Mouse (Mus musculus): Measurements from ENCODE around the gene Tgds. TPM values are rescaled to one million over a fixed set of nuclear protein-coding genes. Genes with fewer than 3 reads are reported as not detected.

Gene Tgds
- total and polyA plus RNA-seq, 3 experiments = 6.5 to 29.9 (median 12.2) TPM

DNA sequence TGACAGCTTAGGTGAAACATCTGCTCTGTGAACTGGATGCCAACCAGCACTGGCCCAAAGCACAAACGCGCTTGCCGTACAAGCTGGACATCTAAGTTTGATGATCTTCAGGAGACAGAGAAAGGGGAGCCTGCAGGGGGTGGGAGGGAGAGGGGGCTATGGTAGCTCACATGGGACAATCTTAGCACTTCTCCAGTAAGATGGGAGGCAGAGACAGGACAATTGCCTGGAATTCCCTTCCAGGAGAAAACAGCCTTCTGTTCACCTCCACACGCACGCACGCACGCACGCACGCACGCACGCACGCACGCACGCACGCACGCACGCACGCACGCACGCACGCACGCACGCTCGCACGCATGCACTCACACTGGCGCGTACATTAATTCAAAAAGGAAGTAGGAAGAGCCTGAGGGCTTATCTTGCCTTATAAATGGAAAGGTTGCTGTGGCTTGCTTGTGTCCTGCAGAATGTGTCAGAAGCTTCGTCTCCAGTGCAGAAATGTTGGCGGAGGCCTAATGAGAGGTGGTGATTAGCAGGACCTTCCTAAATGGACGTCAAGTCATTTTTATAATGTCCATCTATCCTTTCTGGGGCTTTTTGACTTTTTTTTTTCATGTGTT lies 42.6 kb upstream of the Tgds start:
- no peak for TF ChIP-seq GATA2 (IDR thresholded peaks at IDR 0.05; ENCODE audit: borderline replicate concordance, low read depth, low read length)
- no peak for TF ChIP-seq CTCF (IDR thresholded peaks at IDR 0.05; ENCODE audit: low read depth, low read length)
- no peak for TF ChIP-seq TAL1 (conservative IDR thresholded peaks at IDR 0.05; ENCODE audit: low read depth, low read length)
- no peak for TF ChIP-seq POLR2AphosphoS5 (IDR thresholded peaks at IDR 0.05; ENCODE audit: insufficient replicate concordance, low read depth, low read length)
- TF ChIP-seq GATA1 (IDR thresholded peaks at IDR 0.05; ENCODE audit: borderline replicate concordance, low read length) = no peak
- Histone ChIP-seq H3K4me3 (ENCODE audit: low read depth, low read length) (no peak overlapping the region), H3K27me3 (ENCODE audit: insufficient read depth, low read length) (no peaks in the 10 kb centered on the region), H3K4me1 (ENCODE audit: insufficient read depth, low read depth, low read length) (peaks cover 27% of the 10 kb centered on the region), H3K9me3 (replicated peaks) (no peaks in the 10 kb centered on the region), H3K36me3 (replicated peaks) (peaks cover under 1% of the 10 kb centered on the region)
- ATAC-seq (ENCODE audit: extremely low read depth, insufficient number of reproducible peaks, low FRiP score, poor library complexity, severe bottlenecking) (no peak), DNase-seq (ENCODE audit: low spot score) (no peak)

DNA sequence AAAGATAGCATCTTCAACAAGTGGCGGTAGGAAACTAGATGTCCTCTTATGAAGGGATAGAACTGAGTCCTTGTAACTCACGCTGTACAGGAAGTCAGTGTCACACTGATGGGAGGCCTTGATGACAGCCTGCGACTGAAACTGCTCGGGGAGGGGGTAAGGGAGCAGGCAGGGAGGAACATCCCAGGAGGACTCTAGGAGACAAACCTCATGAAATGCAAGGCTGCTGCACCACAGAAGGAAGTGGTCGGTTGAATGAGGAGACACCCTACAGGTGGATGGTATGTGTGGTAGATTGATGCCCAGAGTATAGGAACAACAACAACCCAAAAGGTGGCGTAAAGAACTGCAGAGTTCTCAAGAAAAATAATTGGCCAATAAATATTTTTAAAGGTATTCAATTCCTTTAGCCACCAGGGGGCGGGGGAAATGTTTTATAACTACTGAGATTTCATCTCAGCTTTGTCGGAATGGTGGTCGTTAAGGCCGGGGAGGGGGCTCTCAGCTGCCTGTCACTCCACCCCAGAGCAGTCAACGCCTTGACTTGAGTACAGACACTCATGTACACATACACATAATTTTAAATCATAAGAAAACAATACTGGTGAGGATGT lies 41.1 kb upstream of the Tgds start:
- no peak for ATAC-seq (ENCODE audit: extremely low read depth, insufficient number of reproducible peaks, low FRiP score, poor library complexity, severe bottlenecking)
- no peaks in the 10 kb centered on the region for H3K9me3 ChIP-seq (replicated peaks)
- peaks cover 16% of the 10 kb centered on the region for H3K4me1 ChIP-seq (ENCODE audit: insufficient read depth, low read depth, low read length)
- TF ChIP-seq GATA2 (IDR thresholded peaks at IDR 0.05; ENCODE audit: borderline replicate concordance, low read depth, low read length) (no peak), TAL1 (conservative IDR thresholded peaks at IDR 0.05; ENCODE audit: low read depth, low read length) (no peak), CTCF (IDR thresholded peaks at IDR 0.05; ENCODE audit: low read depth, low read length) (no peak), POLR2AphosphoS5 (IDR thresholded peaks at IDR 0.05; ENCODE audit: insufficient replicate concordance, low read depth, low read length) (no peak), GATA1 (IDR thresholded peaks at IDR 0.05; ENCODE audit: borderline replicate concordance, low read length) (no peak)
- H3K36me3 ChIP-seq (replicated peaks) = peaks cover 12% of the 10 kb centered on the region
- no peak overlapping the region for H3K4me3 ChIP-seq (ENCODE audit: low read depth, low read length)
- no peak for DNase-seq (ENCODE audit: low spot score)
- no peaks in the 10 kb centered on the region for H3K27me3 ChIP-seq (ENCODE audit: insufficient read depth, low read length)

DNA sequence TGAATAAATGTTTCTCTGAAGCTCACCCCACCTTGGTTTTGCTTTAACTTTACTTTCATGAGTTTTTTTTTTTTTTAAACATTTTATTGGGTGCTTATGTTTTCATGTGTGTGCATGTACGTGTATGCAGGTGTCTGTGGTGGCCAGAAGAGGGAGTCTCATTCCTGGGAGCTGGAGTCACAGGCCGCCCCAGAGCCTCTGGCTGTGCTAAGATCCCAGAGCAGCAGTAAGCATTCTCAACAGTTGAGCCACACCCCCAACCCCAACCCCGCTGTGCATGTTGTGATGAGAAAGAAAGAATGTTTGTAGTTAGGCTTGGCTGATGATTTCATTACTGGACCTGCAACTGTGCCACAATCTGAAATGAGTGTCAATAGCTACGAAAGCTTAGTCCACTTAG lies 36.2 kb upstream of the Tgds start:
- TF ChIP-seq GATA2 (IDR thresholded peaks at IDR 0.05; ENCODE audit: borderline replicate concordance, low read depth, low read length) (no peak), TAL1 (conservative IDR thresholded peaks at IDR 0.05; ENCODE audit: low read depth, low read length) (no peak), POLR2AphosphoS5 (IDR thresholded peaks at IDR 0.05; ENCODE audit: insufficient replicate concordance, low read depth, low read length) (no peak), CTCF (IDR thresholded peaks at IDR 0.05; ENCODE audit: low read depth, low read length) (no peak), GATA1 (IDR thresholded peaks at IDR 0.05; ENCODE audit: borderline replicate concordance, low read length) (no peak)
- ATAC-seq (ENCODE audit: extremely low read depth, insufficient number of reproducible peaks, low FRiP score, poor library complexity, severe bottlenecking) (no peak), DNase-seq (ENCODE audit: low spot score) (no peak)

DNA sequence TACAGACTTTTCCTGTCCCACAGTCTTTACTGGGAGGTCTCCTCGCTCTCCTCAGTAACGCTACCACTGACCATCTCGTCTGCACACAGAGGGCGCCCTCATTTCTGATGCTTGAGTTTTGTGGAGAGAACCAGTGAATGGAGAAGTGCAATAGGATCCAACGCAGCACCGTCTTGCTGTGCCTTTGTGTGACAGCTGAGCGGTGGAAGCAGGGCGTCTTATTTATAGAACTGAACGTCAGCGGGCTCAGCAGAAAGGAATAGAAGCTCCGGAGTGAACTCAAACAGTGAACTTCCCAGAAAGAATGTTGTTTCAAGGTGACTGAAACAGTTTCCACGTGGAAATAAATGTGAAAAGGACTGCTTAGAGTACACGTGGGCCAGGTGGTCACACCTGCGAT lies 30.1 kb upstream of the Tgds start:
- no peak for DNase-seq (ENCODE audit: low spot score)
- Histone ChIP-seq H3K9me3 (replicated peaks) (no peaks in the 10 kb centered on the region), H3K36me3 (replicated peaks) (peaks cover 60% of the 10 kb centered on the region), H3K4me3 (ENCODE audit: low read depth, low read length) (no peak overlapping the region), H3K4me1 (ENCODE audit: insufficient read depth, low read depth, low read length) (peaks cover 7% of the 10 kb centered on the region; the same call in 1 of the 2 replicates), H3K27me3 (ENCODE audit: insufficient read depth, low read length) (no peaks in the 10 kb centered on the region)
- ATAC-seq (ENCODE audit: extremely low read depth, insufficient number of reproducible peaks, low FRiP score, poor library complexity, severe bottlenecking) = no peak
- no peak for TF ChIP-seq TAL1 (conservative IDR thresholded peaks at IDR 0.05; ENCODE audit: low read depth, low read length)
- no peak for TF ChIP-seq POLR2AphosphoS5 (IDR thresholded peaks at IDR 0.05; ENCODE audit: insufficient replicate concordance, low read depth, low read length)
- no peak for TF ChIP-seq CTCF (IDR thresholded peaks at IDR 0.05; ENCODE audit: low read depth, low read length)
- no peak for TF ChIP-seq GATA1 (IDR thresholded peaks at IDR 0.05; ENCODE audit: borderline replicate concordance, low read length)
- no peak for TF ChIP-seq GATA2 (IDR thresholded peaks at IDR 0.05; ENCODE audit: borderline replicate concordance, low read depth, low read length)

More for the DNA sequence above, 36.2 kb upstream of the Tgds start:
- Histone ChIP-seq H3K4me3 (ENCODE audit: low read depth, low read length) (no peak overlapping the region), H3K9me3 (replicated peaks) (no peaks in the 10 kb centered on the region), H3K4me1 (ENCODE audit: insufficient read depth, low read depth, low read length) (peaks cover 2% of the 10 kb centered on the region; the same call in 1 of the 2 replicates), H3K36me3 (replicated peaks) (peaks cover 17% of the 10 kb centered on the region), H3K27me3 (ENCODE audit: insufficient read depth, low read length) (no peaks in the 10 kb centered on the region)

DNA sequence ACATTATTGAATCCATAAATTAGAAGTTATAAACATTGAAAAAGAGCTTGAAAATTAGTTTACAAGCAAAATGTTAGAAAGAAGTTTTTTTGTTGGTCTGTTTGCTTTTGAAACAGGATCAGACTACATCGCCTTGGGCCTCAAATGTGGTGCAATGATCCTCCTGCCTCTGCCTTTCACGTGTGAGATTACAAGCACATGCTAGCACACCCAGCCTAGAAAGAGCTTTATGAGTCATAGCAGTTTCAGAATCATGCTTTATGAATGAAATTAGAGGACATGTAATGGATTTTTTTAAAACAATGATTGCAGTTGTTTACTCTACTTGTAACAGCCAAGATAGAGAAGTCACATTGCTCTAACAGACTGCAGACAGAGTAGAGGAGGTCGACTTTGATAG lies 29.2 kb upstream of the Tgds start:
- Histone ChIP-seq H3K36me3 (replicated peaks) (peaks cover 63% of the 10 kb centered on the region), H3K27me3 (ENCODE audit: insufficient read depth, low read length) (no peaks in the 10 kb centered on the region)

DNA sequence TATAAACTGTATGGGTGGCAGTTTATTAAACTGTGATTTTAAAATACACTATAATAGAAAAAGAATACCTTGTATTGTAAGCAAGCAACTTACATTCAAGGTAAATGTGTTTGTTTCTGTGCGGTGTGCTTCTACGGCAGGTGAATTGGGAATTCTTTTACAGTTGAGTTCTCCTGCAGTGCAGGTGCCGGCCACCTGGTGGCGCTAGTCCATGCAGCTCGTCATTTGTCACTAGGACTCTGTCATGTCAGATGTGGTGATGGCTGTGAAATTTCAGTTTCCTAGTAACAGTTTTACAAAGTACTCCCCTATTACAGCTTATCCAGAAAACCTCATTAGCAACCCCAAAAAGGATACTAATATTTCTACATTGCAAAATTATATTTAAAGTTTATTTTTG lies 24.6 kb upstream of the Tgds start:
- Histone ChIP-seq H3K4me3 (ENCODE audit: low read depth, low read length) (no peak overlapping the region), H3K4me1 (ENCODE audit: insufficient read depth, low read depth, low read length) (peaks cover 7% of the 10 kb centered on the region; the same call in 1 of the 2 replicates), H3K27me3 (ENCODE audit: insufficient read depth, low read length) (no peaks in the 10 kb centered on the region), H3K36me3 (replicated peaks) (peaks cover 88% of the 10 kb centered on the region), H3K9me3 (replicated peaks) (no peaks in the 10 kb centered on the region)
- DNase-seq (ENCODE audit: low spot score) = peak; percentile 28
- TF ChIP-seq POLR2AphosphoS5 (IDR thresholded peaks at IDR 0.05; ENCODE audit: insufficient replicate concordance, low read depth, low read length) (no peak), TAL1 (conservative IDR thresholded peaks at IDR 0.05; ENCODE audit: low read depth, low read length) (no peak), CTCF (IDR thresholded peaks at IDR 0.05; ENCODE audit: low read depth, low read length) (peak; percentile 98)
- ATAC-seq (ENCODE audit: extremely low read depth, insufficient number of reproducible peaks, low FRiP score, poor library complexity, severe bottlenecking) = peak; percentile 69

More for the DNA sequence above, 29.2 kb upstream of the Tgds start:
- no peak for TF ChIP-seq POLR2AphosphoS5 (IDR thresholded peaks at IDR 0.05; ENCODE audit: insufficient replicate concordance, low read depth, low read length)
- TF ChIP-seq GATA2 (IDR thresholded peaks at IDR 0.05; ENCODE audit: borderline replicate concordance, low read depth, low read length) = no peak
- TF ChIP-seq GATA1 (IDR thresholded peaks at IDR 0.05; ENCODE audit: borderline replicate concordance, low read length) = no peak
- no peak overlapping the region for H3K4me3 ChIP-seq (ENCODE audit: low read depth, low read length)
- H3K4me1 ChIP-seq (ENCODE audit: insufficient read depth, low read depth, low read length) = peaks cover 7% of the 10 kb centered on the region; the same call in 1 of the 2 replicates
- H3K9me3 ChIP-seq (replicated peaks) = no peaks in the 10 kb centered on the region
- DNase-seq (ENCODE audit: low spot score) = no peak
- no peak for ATAC-seq (ENCODE audit: extremely low read depth, insufficient number of reproducible peaks, low FRiP score, poor library complexity, severe bottlenecking)
